Mouse (Mus musculus) spleen, adult 2 months (tissue): Measurements from ENCODE around the gene Gm44502.

Source experiments
- CTCF ChIP-seq: fragments of 200-500 bp; IDR thresholded peaks from 2 replicates; pipeline ENCODE4 v1.5.1; 2011; ENCODE audit warnings: mild to moderate bottlenecking, inconsistent platforms; ENCODE audit not compliant: insufficient read depth, insufficient read length, insufficient replicate concordance; ENCODE audit errors: extremely low read depth
- POLR2A ChIP-seq: fragments of 200-500 bp; IDR thresholded peaks from 2 replicates; pipeline ENCODE4 v1.6.1; 2011; ENCODE audit warnings: low read depth, low read length, inconsistent platforms

GRCm38 (mm10) chr15:89478622-89479021 is 49.1 kb upstream of the Gm44502 start:
- TF ChIP-seq POLR2A (no peak), CTCF (no peak)
